Mouse (Mus musculus) kidney, postnatal 0 days (tissue): ENCODE measurements around the gene Mybpc2. TPM values are rescaled to one million over a fixed set of nuclear protein-coding genes. Genes with fewer than 3 reads are reported as not detected.
A peak's percentile ranks its signal among the peaks of the same experiment; 100 is the strongest.

ENCODE experiments used
- ATAC-seq: fragments of 200-750 bp; cut with Nextera tagmentation; replicated peaks from 2 replicates; pipeline ENCODE4 v1.8.0; 2017; ENCODE audit warnings: low read depth, moderate number of reproducible peaks, moderate TSS enrichment, moderate library complexity; ENCODE audit not compliant: low FRiP score
- DNase-seq: peaks from one replicate; pipeline ENCODE4 v3.0.0-alpha.2; 2016; ENCODE audit warnings: low spot score
- H3K27ac ChIP-seq: fragments of 300-500 bp; sonication (generic); 2 replicates; pipeline ENCODE4 v1.5.1; 2014; ENCODE audit warnings: mild to moderate bottlenecking
- H3K27me3 ChIP-seq: fragments of 300-500 bp; sonication (generic); 2 replicates; pipeline ENCODE4 v1.6.1; 2014; ENCODE audit warnings: low read length, mixed read lengths; ENCODE audit not compliant: insufficient read depth
- H3K36me3 ChIP-seq: fragments of 300-500 bp; sonication (generic); 2 replicates; pipeline ENCODE4 v1.6.1; 2014; ENCODE audit warnings: low read length, mixed read lengths; ENCODE audit not compliant: insufficient read depth
- H3K4me1 ChIP-seq: fragments of 300-500 bp; sonication (generic); replicated peaks from 2 replicates; pipeline ENCODE4 v1.6.1; 2014; ENCODE audit warnings: antibody characterized with exemption, low read length, mixed read lengths; ENCODE audit not compliant: insufficient read depth
- H3K4me2 ChIP-seq: fragments of 300-500 bp; sonication (generic); 2 replicates; pipeline ENCODE4 v1.6.1; 2014; ENCODE audit warnings: mild to moderate bottlenecking, low read length, moderate library complexity, mixed read lengths
- H3K4me3 ChIP-seq: fragments of 300-500 bp; sonication (generic); replicated peaks from 2 replicates; pipeline ENCODE4 v1.5.1; 2014; ENCODE audit warnings: low read depth, low read length
- H3K9ac ChIP-seq: fragments of 300-500 bp; sonication (generic); 2 replicates; pipeline ENCODE4 v1.6.1; 2014; ENCODE audit warnings: low read depth, low read length
- H3K9me3 ChIP-seq: fragments of 300-500 bp; sonication (generic); replicated peaks from 2 replicates; pipeline ENCODE4 v1.6.1; 2016; ENCODE audit warnings: low read length, inconsistent platforms, mixed read lengths
- CTCF ChIP-seq: IDR thresholded peaks from 2 replicates; pipeline ENCODE4 v1.5.1; 2016; ENCODE audit warnings: antibody characterized with exemption, low read depth, mild to moderate bottlenecking, moderate library complexity
- WGBS: fragments of 180-500 bp; shearing (Covaris S2); extraction: QIAGEN DNeasy Blood & Tissue Kit; methylation state at CpG from one replicate; pipeline ENCODE4 v1.1.7; 2014; 5-methylcytosine and 5-hydroxymethylcytosine counted together
- polyA plus RNA-seq: library from polyadenylated mRNA; unstranded; fragments of >200 nt; fragmentation: Nextera tagmentation; extraction: Ambion mirVana; gene quantifications from 2 replicates; pipeline ENCODE4 v1.2.1, GENCODE M21; 2015

The Mybpc2 gene
- polyA plus RNA-seq, 1 experiment from 2014 or later, result 0.08 TPM

GRCm38 (mm10) chr7:44468644-44469285, 55.7 kb downstream of the Mybpc2 start:
- 69% methylated on average over 15 of the region's 15 CpGs for WGBS
- Histone ChIP-seq H3K36me3 (no peaks in the 10 kb centered on the region), H3K4me1 (0 out of 2 replicates have a peak, but pooled peaks cover 7% of the 10 kb centered on the region)

GRCm38 (mm10) chr7:44467811-44468411, 56.5 kb downstream of the Mybpc2 start, which contains the start of gene Josd2:
Josd2 (plus strand) TSS chr7:44467980.
- under 1% methylated on average over 42 of the region's 42 CpGs for WGBS
- TF ChIP-seq CTCF, result no peak
- Histone ChIP-seq H3K4me2 (peak within 1 kb of the TSS; percentile 65), H3K9me3 (no peaks in the 10 kb centered on the region), H3K4me1 (0 out of 2 replicates have a peak, but pooled peaks cover 7% of the 10 kb centered on the region), H3K9ac (peak within 1 kb of the TSS; percentile 69), H3K27ac (peak within 1 kb of the TSS; percentile 52; the same call in 1 of the 2 replicates), H3K27me3 (peaks cover 6% of the 10 kb centered on the region; the same call in 1 of the 2 replicates), H3K36me3 (no peaks in the 10 kb centered on the region), H3K4me3 (peak within 1 kb of the TSS; percentile 66)
- DNase-seq (peak; percentile 99), ATAC-seq (peak; percentile 93)

More at GRCm38 (mm10) chr7:44468644-44469285, 55.7 kb downstream of the Mybpc2 start:
- H3K9me3 ChIP-seq, result no peaks in the 10 kb centered on the region
- H3K9ac ChIP-seq, result peak overlapping the region; percentile 69; the same call in 1 of the 2 replicates
- no peaks in the 10 kb centered on the region for H3K27me3 ChIP-seq
- peak overlapping the region; percentile 65 for H3K4me2 ChIP-seq
- ATAC-seq, result no peak
- H3K27ac ChIP-seq, result no peak overlapping the region
- TF ChIP-seq CTCF, result no peak
- DNase-seq, result no peak
- peak overlapping the region; percentile 66 for H3K4me3 ChIP-seq

GRCm38 (mm10) chr7:44466888-44467311, 57.6 kb downstream of the Mybpc2 start:
- H3K9me3 ChIP-seq, result no peaks in the 10 kb centered on the region
- WGBS, result 82% methylated on average over 16 of the region's 16 CpGs
- peaks cover 15% of the 10 kb centered on the region for H3K27me3 ChIP-seq
- ATAC-seq, result no peak
- no peak overlapping the region for H3K27ac ChIP-seq
- no peak overlapping the region for H3K4me3 ChIP-seq
- no peaks in the 10 kb centered on the region for H3K36me3 ChIP-seq
- DNase-seq, result no peak
- TF ChIP-seq CTCF, result no peak
- no peak overlapping the region for H3K4me2 ChIP-seq
- H3K4me1 ChIP-seq, result peaks cover 12% of the 10 kb centered on the region; the same call in 1 of the 2 replicates
- no peak overlapping the region for H3K9ac ChIP-seq

- Histone ChIP-seq H3K27ac (no peak overlapping the region), H3K4me2 (no peak overlapping the region), H3K27me3 (peaks cover 21% of the 10 kb centered on the region), H3K9me3 (no peaks in the 10 kb centered on the region), H3K4me1 (peaks cover 12% of the 10 kb centered on the region; the same call in 1 of the 2 replicates), H3K9ac (no peak overlapping the region), H3K4me3 (no peak overlapping the region), H3K36me3 (no peaks in the 10 kb centered on the region)
- ATAC-seq (no peak), DNase-seq (no peak)
- 80% methylated on average over 10 of the region's 10 CpGs for WGBS
- TF ChIP-seq CTCF, result no peak
These were observed 58.2 kb downstream of the Mybpc2 start for GRCm38 (mm10) chr7:44466006-44466887.

- no peak for TF ChIP-seq CTCF
- no peaks in the 10 kb centered on the region for H3K36me3 ChIP-seq
- peaks cover 28% of the 10 kb centered on the region for H3K27me3 ChIP-seq
- ATAC-seq, result no peak
- H3K9me3 ChIP-seq, result no peaks in the 10 kb centered on the region
- DNase-seq, result no peak
- H3K9ac ChIP-seq, result no peak within 1 kb of the TSS
- H3K4me2 ChIP-seq, result no peak within 1 kb of the TSS
- no peak within 1 kb of the TSS for H3K27ac ChIP-seq
- WGBS, result 65% methylated on average over 2 of the region's 2 CpGs
- H3K4me1 ChIP-seq, result peaks cover 12% of the 10 kb centered on the region; the same call in 1 of the 2 replicates
- H3K4me3 ChIP-seq, result no peak within 1 kb of the TSS
These were observed 59.3 kb downstream of the Mybpc2 start, which contains the start of gene Aspdh for GRCm38 (mm10) chr7:44465111-44465510. Aspdh (plus strand) TSS chr7:44465391.

- H3K9me3 ChIP-seq, result no peaks in the 10 kb centered on the region
- H3K4me1 ChIP-seq, result peaks cover 12% of the 10 kb centered on the region; the same call in 1 of the 2 replicates
- H3K36me3 ChIP-seq, result no peaks in the 10 kb centered on the region
- no peak overlapping the region for H3K4me2 ChIP-seq
- no peak for TF ChIP-seq CTCF
- no peak overlapping the region for H3K27ac ChIP-seq
- no peak for DNase-seq
- ATAC-seq, result no peak
- 31% methylated on average over 4 of the region's 4 CpGs for WGBS
- H3K9ac ChIP-seq, result no peak overlapping the region
- no peak overlapping the region for H3K4me3 ChIP-seq
- H3K27me3 ChIP-seq, result peaks cover 28% of the 10 kb centered on the region
These were observed 59.9 kb downstream of the Mybpc2 start for GRCm38 (mm10) chr7:44464511-44464910.
